Mouse (Mus musculus) layer of hippocampus, postnatal 25 days (tissue): Measurements from ENCODE around the gene Ttbk1. TPM values are rescaled to one million over a fixed set of nuclear protein-coding genes. Genes with fewer than 3 reads are reported as not detected.
"Not testable (repeated sequence)": the region's sequence is repeated elsewhere in the genome, so short reads cannot be mapped to it uniquely, and the experiment has no call there.

Source experiments
- DNase-seq, 2 experiments: peaks; one replicate each; pipeline ENCODE4 v3.0.0; 2022; ENCODE audit warnings: mixed read lengths in 2 of 2, low spot score in 1 of 2; ENCODE audit errors: extremely low spot score in 1 of 2
- total RNA-seq, 2 experiments: library from RNA; stranded (reverse); gene quantifications; 2 replicates each; pipeline ENCODE4 v1.2.3; 2021

The Ttbk1 gene
- 100 to 1,000 TPM; 112 to 124 TPM for total RNA-seq

DNA sequence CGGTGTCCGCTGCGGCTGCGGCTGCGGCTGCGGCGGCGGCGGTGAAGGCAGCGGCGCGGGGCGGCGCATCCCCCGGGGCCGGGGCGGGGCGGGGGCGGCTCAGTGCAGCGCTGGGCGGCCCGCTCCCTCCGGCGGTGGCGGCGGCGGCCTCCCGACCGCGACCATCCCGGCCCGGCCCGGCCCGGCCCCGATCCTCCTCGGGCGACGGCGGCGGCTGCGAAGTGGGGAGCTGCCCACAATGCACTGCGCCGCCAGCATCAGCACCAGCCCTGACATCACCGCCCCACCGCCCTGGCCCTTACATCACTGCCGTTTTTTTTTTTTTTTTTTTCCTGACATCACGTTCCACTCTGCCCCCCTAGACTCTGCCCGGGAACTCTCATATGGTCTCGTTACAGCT lies at the start of gene Ttbk1:
TSS of gene Ttbk1 (minus strand) at position 245 of the 400 bp plus-strand sequence.
- DNase-seq, result peak; percentile 40 to 55

- peak; percentile 50 to 72 for DNase-seq
Measured at GRCm38 (mm10) chr17:46525579-46526307, 38.3 kb upstream of the Ttbk1 start.

GRCm38 (mm10) chr17:46525065-46525464 lies 37.6 kb upstream of the Ttbk1 start:
- DNase-seq, result no peak

GRCm38 (mm10) chr17:46521963-46522668 lies 34.6 kb upstream of the Ttbk1 start:
- no peak for DNase-seq

DNA sequence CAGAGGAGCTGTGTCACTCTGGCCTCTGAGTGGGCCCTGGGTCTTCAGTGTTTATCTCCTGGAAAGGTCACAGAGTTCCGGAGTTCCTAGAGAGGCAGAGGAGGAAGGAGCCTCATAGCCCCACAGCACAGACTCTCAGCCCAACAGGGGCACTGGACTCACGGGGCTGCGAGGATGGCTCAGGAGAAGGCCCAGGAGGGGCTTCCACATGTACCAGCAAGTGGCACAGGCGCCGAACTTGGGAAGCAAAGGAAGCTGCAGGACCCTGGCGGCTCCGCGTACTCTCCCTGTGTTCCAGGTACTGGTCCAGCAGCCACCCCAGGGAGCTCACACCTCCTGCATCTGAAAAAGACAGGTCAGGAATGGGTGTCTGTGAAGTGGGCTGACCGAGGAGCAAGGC lies 33.7 kb upstream of the Ttbk1 start:
- DNase-seq, result no peak

GRCm38 (mm10) chr17:46520385-46520979 lies 33.0 kb upstream of the Ttbk1 start:
- no peak for DNase-seq

DNA sequence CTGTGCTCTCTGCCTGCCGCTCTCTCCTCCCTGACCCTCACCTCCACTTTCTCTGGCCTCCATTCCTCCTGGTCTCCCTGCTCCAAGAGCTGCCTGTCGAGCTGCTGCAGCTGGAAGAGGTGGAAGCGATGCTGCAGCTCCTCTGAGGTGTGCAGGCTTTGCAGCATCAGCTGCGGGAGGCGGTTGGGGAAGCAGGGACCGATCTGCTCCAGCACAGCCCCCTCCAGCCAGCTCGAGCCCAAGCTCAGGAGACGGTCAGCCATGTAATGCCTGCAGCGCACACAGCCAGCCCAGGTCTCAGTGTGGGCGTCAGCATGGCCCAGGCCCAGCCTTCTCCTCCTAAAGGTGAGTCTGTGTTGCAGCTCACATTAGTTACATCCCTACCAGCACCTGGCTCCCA lies 32.5 kb upstream of the Ttbk1 start:
- DNase-seq, result no peak

- DNase-seq, result no peak
Measured at GRCm38 (mm10) chr17:46513329-46513728, 25.9 kb upstream of the Ttbk1 start.

GRCm38 (mm10) chr17:46511059-46511710 lies 23.7 kb upstream of the Ttbk1 start:
- no peak for DNase-seq

DNA sequence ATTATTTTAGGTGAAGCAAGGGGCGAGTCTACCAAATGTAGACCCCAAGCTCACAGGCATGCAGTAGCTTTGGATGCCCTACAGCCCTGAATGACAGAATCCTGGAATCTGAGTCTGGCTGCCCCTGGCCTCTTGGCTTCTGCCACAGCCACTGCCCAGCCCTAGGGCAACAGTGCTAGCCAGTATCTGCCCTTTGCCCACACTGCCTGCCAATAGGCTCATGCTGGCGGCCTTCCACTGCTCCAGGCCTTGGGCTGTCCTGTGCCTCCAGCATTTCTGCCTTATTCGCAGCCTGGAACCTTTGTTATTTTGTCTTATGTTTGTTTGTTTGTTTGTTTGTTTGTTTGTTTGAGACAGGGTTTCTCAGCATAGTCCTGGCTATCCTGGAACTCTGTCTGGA lies 18.1 kb upstream of the Ttbk1 start:
- no peak for DNase-seq

- no peak for DNase-seq
Measured at GRCm38 (mm10) chr17:46503847-46504638, 16.6 kb upstream of the Ttbk1 start.

DNA sequence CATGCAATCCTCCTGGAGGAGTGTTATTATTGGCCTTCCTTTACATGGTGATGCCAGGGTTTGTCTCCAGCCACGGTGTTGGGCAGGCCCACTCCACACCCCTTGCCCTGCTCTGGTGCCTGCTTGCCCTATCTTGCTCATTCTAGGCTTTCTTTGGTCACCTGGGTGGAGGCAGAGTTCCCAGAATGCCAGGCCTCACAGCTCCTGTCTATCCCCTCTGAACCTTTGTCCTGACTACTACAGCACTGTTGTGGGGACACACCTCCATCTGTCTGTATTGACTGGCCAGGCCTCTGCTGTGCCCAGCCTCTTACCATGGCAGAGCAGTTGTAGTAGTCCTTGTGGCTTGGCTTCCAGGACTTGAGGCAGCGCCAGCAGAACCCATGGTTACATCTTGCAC lies 15.3 kb upstream of the Ttbk1 start:
- DNase-seq, result no peak

- no peak for DNase-seq
Measured at GRCm38 (mm10) chr17:46497956-46498355, 10.5 kb upstream of the Ttbk1 start.

DNA sequence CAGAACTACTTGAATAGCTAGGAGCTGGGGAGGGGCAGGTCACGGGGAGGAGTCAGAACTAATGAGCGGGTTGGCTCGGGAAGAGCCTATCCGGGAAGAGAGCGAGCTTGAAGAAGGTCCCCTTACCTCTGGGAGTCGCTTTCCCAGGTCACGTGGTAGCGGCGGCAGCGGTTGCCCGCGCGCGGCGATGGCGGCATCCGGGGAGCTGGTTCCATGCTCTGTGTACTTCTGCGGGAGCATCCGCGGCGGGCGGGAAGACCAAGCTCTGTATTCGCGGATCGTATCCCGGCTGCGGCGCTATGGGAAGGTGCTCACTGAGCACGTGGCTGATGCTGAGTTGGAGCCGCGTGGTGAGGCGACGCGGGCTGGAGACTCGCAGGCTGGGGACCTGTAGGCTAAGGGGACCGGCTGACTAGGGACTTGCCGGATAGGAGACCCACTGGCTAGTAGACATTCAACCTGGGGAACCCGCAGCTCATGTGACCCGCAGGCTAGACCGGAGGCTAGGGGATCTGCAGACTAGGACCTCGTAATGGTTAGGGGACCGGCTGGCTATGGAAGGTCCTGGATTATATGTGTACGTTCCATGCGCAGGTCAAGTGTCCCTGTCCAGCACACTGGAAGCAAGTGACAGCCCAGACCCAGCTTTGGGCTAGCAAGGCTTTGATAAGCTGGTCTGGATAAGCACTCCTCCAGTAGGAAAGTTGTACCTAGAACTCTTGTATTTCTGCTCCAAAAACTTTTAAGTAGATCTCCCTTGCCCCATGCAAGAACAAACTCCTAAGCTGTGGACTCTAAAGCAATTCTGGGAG lies 9.4 kb upstream of the Ttbk1 start, which contains the start of gene Dnph1:
TSS of gene Dnph1 (plus strand) at position 89 of the 812 bp plus-strand sequence.
- peak; percentile 70 to 71 for DNase-seq

- not testable (repeated sequence) for DNase-seq
Measured at GRCm38 (mm10) chr17:46496081-46496480, 8.6 kb upstream of the Ttbk1 start.

GRCm38 (mm10) chr17:46495486-46495885 lies 8.0 kb upstream of the Ttbk1 start:
- DNase-seq, result no peak

DNA sequence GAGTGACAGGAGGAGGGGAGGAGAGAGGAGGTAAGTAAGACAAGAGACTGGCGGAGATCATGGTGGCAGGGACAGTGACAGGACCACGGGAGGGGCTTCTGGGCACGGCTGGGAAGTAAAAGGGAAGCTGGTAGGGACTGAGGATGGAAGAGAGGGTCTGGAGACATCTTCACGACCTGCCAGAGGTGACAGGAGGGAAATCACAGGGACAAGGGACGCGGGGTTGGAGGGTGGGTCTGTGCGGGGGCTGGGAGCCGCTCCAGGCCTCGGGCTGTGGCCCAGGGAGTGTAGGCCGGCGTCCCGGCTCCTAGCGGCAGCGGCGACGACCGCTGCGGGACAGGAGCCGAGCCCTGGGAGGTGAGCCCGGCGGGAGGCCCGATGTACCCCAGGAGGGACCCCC lies 480 bp downstream of the Ttbk1 start:
- no peak for DNase-seq

- no peak for DNase-seq
Measured at GRCm38 (mm10) chr17:46484461-46484875, 3.0 kb downstream of the Ttbk1 start.

GRCm38 (mm10) chr17:46484021-46484431 lies 3.4 kb downstream of the Ttbk1 start:
- DNase-seq, result peak in 1 of 2 experiments; percentile 34
